Mouse (Mus musculus) CH12.LX (cell line): ENCODE data around the gene Spred2. TPM values are rescaled to one million over a fixed set of nuclear protein-coding genes. Genes with fewer than 3 reads are reported as not detected.
A peak's percentile ranks its signal among the peaks of the same experiment; 100 is the strongest.

Experiments used
- DNase-seq: peaks from one replicate; pipeline ENCODE4 v3.0.0-alpha.2; 2013; ENCODE audit errors: extremely low read depth
- H3K27ac ChIP-seq: 2 replicates; pipeline ENCODE4 v1.5.1; 2012; ENCODE audit warnings: low read depth, mild to moderate bottlenecking, control low read depth, moderate library complexity; ENCODE audit not compliant: insufficient read depth
- H3K27me3 ChIP-seq: replicated peaks from 2 replicates; pipeline ENCODE3; 2012; ENCODE audit warnings: inconsistent platforms
- H3K36me3 ChIP-seq, 2 experiments: replicated peaks in 1 of 2; 2 replicates each; pipeline versions ENCODE3 to v1.6.1; 2012; ENCODE audit warnings: inconsistent platforms in 1 of 2, low read length in 1 of 2, mild to moderate bottlenecking in 1 of 2, mixed read lengths in 1 of 2, moderate library complexity in 1 of 2; ENCODE audit not compliant: control insufficient read depth in 1 of 2, insufficient read depth in 1 of 2
- H3K4me1 ChIP-seq, 2 experiments: 2 replicates each; pipeline ENCODE4 v1.6.1; 2012; ENCODE audit warnings: inconsistent platforms in 1 of 2, moderate library complexity in 1 of 2; ENCODE audit not compliant: insufficient read depth in 2 of 2, control insufficient read depth in 1 of 2
- H3K4me2 ChIP-seq: 2 replicates; pipeline ENCODE4 v1.6.1; 2012; ENCODE audit warnings: low read depth, mild to moderate bottlenecking, control low read depth; ENCODE audit not compliant: poor library complexity, insufficient read depth, severe bottlenecking
- H3K4me3 ChIP-seq, 3 experiments: fragments of 150-350 bp in 1 of 3; sonication (generic) in 1 of 3; replicated peaks in 1 of 3; 2 replicates each; pipeline versions ENCODE3 to v1.5.1; 2011 to 2012; ENCODE audit warnings: low read depth in 2 of 3, low read length in 2 of 3, mild to moderate bottlenecking in 2 of 3, moderate library complexity in 2 of 3, control low read depth in 1 of 3, improper control_type of control experiment in 1 of 3, inconsistent platforms in 1 of 3, mixed read lengths in 1 of 3; ENCODE audit not compliant: poor library complexity in 1 of 3
- H3K79me2 ChIP-seq: replicated peaks from 2 replicates; pipeline ENCODE4 v1.6.1; 2012; ENCODE audit warnings: mild to moderate bottlenecking, moderate library complexity; ENCODE audit not compliant: control insufficient read depth, poor library complexity, insufficient read depth, severe bottlenecking; ENCODE audit errors: extremely low read depth
- H3K9ac ChIP-seq: 2 replicates; pipeline ENCODE4 v1.6.1; 2012; ENCODE audit warnings: low read depth, mild to moderate bottlenecking, control low read depth, moderate library complexity; ENCODE audit not compliant: insufficient read depth
- H3K9me3 ChIP-seq: replicated peaks from 2 replicates; pipeline ENCODE3; 2012; ENCODE audit warnings: low read length, inconsistent platforms, mixed read lengths
- BHLHE40 ChIP-seq: IDR thresholded peaks from 2 replicates; pipeline ENCODE4 v1.6.1; 2011; ENCODE audit warnings: mild to moderate bottlenecking, low read depth, low read length, improper control_type of control experiment
- CHD1 ChIP-seq: IDR thresholded peaks from 2 replicates; pipeline ENCODE4 v1.6.1; 2012; ENCODE audit warnings: low read depth, low read length, improper control_type of control experiment, inconsistent platforms
- CTCF ChIP-seq, 2 experiments: IDR thresholded peaks in 1 of 2; conservative IDR thresholded peaks in 1 of 2; 2 replicates each; pipeline ENCODE4 v1.5.1; 2011 to 2012; ENCODE audit warnings: low read depth in 2 of 2, low read length in 2 of 2, improper control_type of control experiment in 1 of 2, inconsistent platforms in 1 of 2, mild to moderate bottlenecking in 1 of 2, moderate library complexity in 1 of 2
- E2F4 ChIP-seq: IDR thresholded peaks from 2 replicates; pipeline ENCODE4 v1.6.1; 2011; ENCODE audit warnings: low read depth, low read length, improper control_type of control experiment; ENCODE audit not compliant: insufficient replicate concordance
- ELF1 ChIP-seq: IDR thresholded peaks from 2 replicates; pipeline ENCODE4 v1.6.1; 2014; ENCODE audit warnings: low read depth, mild to moderate bottlenecking, inconsistent platforms, low read length, improper control_type of control experiment
- EP300 ChIP-seq: IDR thresholded peaks from 2 replicates; pipeline ENCODE4 v1.6.1; 2011; ENCODE audit warnings: low read length, improper control_type of control experiment
- ETS1 ChIP-seq: conservative IDR thresholded peaks from 2 replicates; pipeline ENCODE4 v1.6.1; 2012; ENCODE audit warnings: low read depth, mild to moderate bottlenecking, inconsistent platforms, low read length, improper control_type of control experiment, moderate library complexity
- GABPA ChIP-seq: IDR thresholded peaks from 2 replicates; pipeline ENCODE4 v1.6.1; 2012; ENCODE audit warnings: low read depth, low read length, improper control_type of control experiment, inconsistent platforms; ENCODE audit not compliant: insufficient replicate concordance
- HCFC1 ChIP-seq: IDR thresholded peaks from 2 replicates; pipeline ENCODE4 v1.6.1; 2012; ENCODE audit warnings: low read depth, mild to moderate bottlenecking, inconsistent platforms, low read length, improper control_type of control experiment
- IRF4 ChIP-seq: IDR thresholded peaks from 2 replicates; pipeline ENCODE4 v1.6.1; 2014; ENCODE audit warnings: low read depth, mild to moderate bottlenecking, inconsistent platforms, low read length, improper control_type of control experiment
- JUN ChIP-seq: IDR thresholded peaks from 2 replicates; pipeline ENCODE4 v1.6.1; 2011; ENCODE audit warnings: low read depth, mild to moderate bottlenecking, low read length, improper control_type of control experiment, moderate library complexity; ENCODE audit not compliant: insufficient read depth
- JUND ChIP-seq: conservative IDR thresholded peaks from 2 replicates; pipeline ENCODE4 v1.6.1; 2011; ENCODE audit warnings: low read depth, low read length, improper control_type of control experiment
- KAT2A ChIP-seq: IDR thresholded peaks from 2 replicates; pipeline ENCODE4 v1.6.1; 2012; ENCODE audit warnings: low read length, improper control_type of control experiment, inconsistent platforms; ENCODE audit not compliant: insufficient replicate concordance
- MAFK ChIP-seq: IDR thresholded peaks from 2 replicates; pipeline ENCODE4 v1.6.1; 2011; ENCODE audit warnings: low read length, improper control_type of control experiment; ENCODE audit not compliant: insufficient replicate concordance
- MAX ChIP-seq: IDR thresholded peaks from 2 replicates; pipeline ENCODE4 v1.6.1; 2011; ENCODE audit warnings: low read length, improper control_type of control experiment
- MAZ ChIP-seq: IDR thresholded peaks from 2 replicates; pipeline ENCODE4 v1.6.1; 2012; ENCODE audit warnings: low read depth, mild to moderate bottlenecking, inconsistent platforms, low read length, improper control_type of control experiment, moderate library complexity
- MEF2A ChIP-seq: IDR thresholded peaks from 2 replicates; pipeline ENCODE4 v1.6.1; 2014; ENCODE audit warnings: low read depth, mild to moderate bottlenecking, inconsistent platforms, low read length, improper control_type of control experiment, borderline replicate concordance
- NELFE ChIP-seq: IDR thresholded peaks from 2 replicates; pipeline ENCODE4 v1.6.1; 2011; ENCODE audit warnings: low read depth, low read length, improper control_type of control experiment
- NRF1 ChIP-seq: IDR thresholded peaks from 2 replicates; pipeline ENCODE4 v1.6.1; 2014; ENCODE audit warnings: low read depth, mild to moderate bottlenecking, inconsistent platforms, low read length, improper control_type of control experiment, moderate library complexity
- PAX5 ChIP-seq: IDR thresholded peaks from 2 replicates; pipeline ENCODE4 v1.6.1; 2012; ENCODE audit warnings: low read length, inconsistent platforms, mixed read lengths
- POLR2A ChIP-seq: IDR thresholded peaks from 2 replicates; pipeline ENCODE4 v1.6.1; 2011; ENCODE audit warnings: low read depth, mild to moderate bottlenecking, improper control_type of control experiment, low read length
- POLR2AphosphoS2 ChIP-seq: IDR thresholded peaks from 2 replicates; pipeline ENCODE4 v1.6.1; 2011; ENCODE audit warnings: low read depth, low read length, improper control_type of control experiment
- RAD21 ChIP-seq: IDR thresholded peaks from 2 replicates; pipeline ENCODE4 v1.6.1; 2011; ENCODE audit warnings: low read depth, mild to moderate bottlenecking, low read length, improper control_type of control experiment, moderate library complexity
- RCOR1 ChIP-seq: conservative IDR thresholded peaks from 2 replicates; pipeline ENCODE4 v1.6.1; 2012; ENCODE audit warnings: low read depth, mild to moderate bottlenecking, inconsistent platforms, low read length, improper control_type of control experiment
- SIN3A ChIP-seq: IDR thresholded peaks from 2 replicates; pipeline ENCODE4 v1.6.1; 2012; ENCODE audit warnings: low read length, improper control_type of control experiment, inconsistent platforms
- SMC3 ChIP-seq: IDR thresholded peaks from 2 replicates; pipeline ENCODE4 v1.6.1; 2011; ENCODE audit warnings: low read depth, low read length, improper control_type of control experiment
- TCF12 ChIP-seq: IDR thresholded peaks from 2 replicates; pipeline ENCODE4 v1.6.1; 2014; ENCODE audit warnings: low read depth, mild to moderate bottlenecking, inconsistent platforms, low read length, improper control_type of control experiment
- USF1 ChIP-seq: IDR thresholded peaks from 2 replicates; pipeline ENCODE4 v1.6.1; 2014; ENCODE audit warnings: low read depth, mild to moderate bottlenecking, inconsistent platforms, low read length, improper control_type of control experiment
- USF2 ChIP-seq: conservative IDR thresholded peaks from 2 replicates; pipeline ENCODE4 v1.6.1; 2011; ENCODE audit warnings: low read depth, low read length, improper control_type of control experiment
- ZC3H11A ChIP-seq: IDR thresholded peaks from 2 replicates; pipeline ENCODE4 v1.6.1; 2012; ENCODE audit warnings: low read depth, mild to moderate bottlenecking, inconsistent platforms, low read length, improper control_type of control experiment
- ZKSCAN1 ChIP-seq: IDR thresholded peaks from 2 replicates; pipeline ENCODE4 v1.6.1; 2012; ENCODE audit warnings: low read depth, inconsistent platforms, low read length, improper control_type of control experiment, borderline replicate concordance
- ZMIZ1 ChIP-seq: IDR thresholded peaks from 2 replicates; pipeline ENCODE4 v1.6.1; 2012; ENCODE audit warnings: low read depth, mild to moderate bottlenecking, inconsistent platforms, low read length, improper control_type of control experiment
- ZNF384 ChIP-seq: IDR thresholded peaks from 2 replicates; pipeline ENCODE4 v1.6.1; 2012; ENCODE audit warnings: low read depth, low read length, improper control_type of control experiment, inconsistent platforms
- dilution Hi-C: fragments of 300-500 bp; cut with MboI; formaldehyde crosslinking; loops from 2 replicates; pipeline ENCODE4 v1.14.3; 2020; ENCODE audit warnings: low sequenced_read_pairs; ENCODE audit not compliant: extremely low pct_unique_long_range_greater_than_20kb, extremely low pct_ligation_motif_present
- in situ Hi-C: fragments of 300-500 bp; cut with MboI; formaldehyde crosslinking; loops from 3 replicates; pipeline ENCODE4 v1.14.3; 2019; ENCODE audit warnings: low sequenced_read_pairs, low pct_ligation_motif_present, low pct_unique_long_range_greater_than_20kb, mixed read lengths
- polyA plus RNA-seq: library from polyadenylated mRNA; unstranded; fragments of >175 nt; gene quantifications from 2 replicates; pipeline ENCODE4 v1.2.1, GENCODE M21; 2012; ENCODE audit warnings: low read depth; ENCODE audit not compliant: insufficient read length
- total RNA-seq, 2 experiments: library from RNA; depleted of rRNA; stranded (reverse); fragments of 300-350 nt in 1 of 2; fragments of >200 nt in 1 of 2; gene quantifications; 2 replicates each; pipeline ENCODE4 v1.2.3; 2012 to 2014

Spred2 gene
- total and polyA plus RNA-seq, 3 experiments = 1.4 to 15.8 (median 4.2) TPM

GRCm38 (mm10) chr11:20035972-20036371 is 111.8 kb downstream of the Spred2 start:
- in situ Hi-C loops (no loop called here), dilution Hi-C loops (no loop called here)
- Histone ChIP-seq H3K9ac (peak overlapping the region; percentile 20), H3K27ac (peak overlapping the region; percentile 88), H3K27me3 (no peaks in the 10 kb centered on the region), H3K79me2 (no peaks in the 10 kb centered on the region), H3K4me3 (peak overlapping the region in 2 of 3 experiments; percentile 16 to 40), H3K36me3 (no peaks in the 10 kb centered on the region), H3K9me3 (peaks cover 4% of the 10 kb centered on the region), H3K4me1 (peaks cover 29 to 60% of the 10 kb centered on the region in 2 experiments), H3K4me2 (peak overlapping the region; percentile 33)
- no peak for DNase-seq
- TF ChIP-seq NRF1 (0 out of 2 replicates have a peak, but pooled peaks have one; percentile 1), MEF2A (no peak)

- H3K9me3 ChIP-seq = no peaks in the 10 kb centered on the region
- no peaks in the 10 kb centered on the region for H3K27me3 ChIP-seq
- DNase-seq = peak; percentile 79
- H3K4me1 ChIP-seq = peaks cover 42 to 77% of the 10 kb centered on the region in 2 experiments
- no peak overlapping the region for H3K4me3 ChIP-seq
- H3K79me2 ChIP-seq = no peaks in the 10 kb centered on the region
- no peak overlapping the region for H3K9ac ChIP-seq
- no peak overlapping the region for H3K4me2 ChIP-seq
- peak overlapping the region; percentile 70 for H3K27ac ChIP-seq
- H3K36me3 ChIP-seq = no peaks in the 10 kb centered on the region
- dilution Hi-C loops = no loop called here
- in situ Hi-C loops = no loop called here
- TF ChIP-seq RAD21 = no peak
- no peak for TF ChIP-seq USF1
- TF ChIP-seq HCFC1 = peak; percentile 36; the same call in 1 of the 2 replicates
- TF ChIP-seq JUND = peak; percentile 75
- TF ChIP-seq NELFE = no peak
- TF ChIP-seq ETS1 = peak; percentile 97
- no peak for TF ChIP-seq ZKSCAN1
- TF ChIP-seq JUN = peak; percentile 75; the same call in 1 of the 2 replicates
- peak; percentile 60; the same call in 1 of the 2 replicates for TF ChIP-seq IRF4
- no peak for TF ChIP-seq USF2
- peak; percentile 67; the same call in 1 of the 2 replicates for TF ChIP-seq EP300
- TF ChIP-seq KAT2A = no peak
- TF ChIP-seq ZC3H11A = no peak
- TF ChIP-seq MAX = no peak
- peak; percentile 47; the same call in 1 of the 2 replicates for TF ChIP-seq TCF12
- no peak for TF ChIP-seq POLR2A
- no peak for TF ChIP-seq MAZ
- TF ChIP-seq GABPA = no peak
- TF ChIP-seq SMC3 = no peak
- TF ChIP-seq ELF1 = peak; percentile 82
- TF ChIP-seq SIN3A = no peak
- TF ChIP-seq E2F4 = no peak
- TF ChIP-seq RCOR1 = no peak
- peak; percentile 99 for TF ChIP-seq MAFK
- TF ChIP-seq PAX5 = no peak
- peak; percentile 40; the same call in 1 of the 2 replicates for TF ChIP-seq BHLHE40
- TF ChIP-seq NRF1 = no peak; the same call in 1 of the 2 replicates
- TF ChIP-seq ZMIZ1 = no peak
- TF ChIP-seq POLR2AphosphoS2 = no peak
- TF ChIP-seq CHD1 = no peak
- TF ChIP-seq ZNF384 = no peak
- no peak for TF ChIP-seq CTCF (conservative IDR thresholded peaks at IDR 0.05 in 1 of 2, IDR thresholded peaks at IDR 0.05 in 1 of 2; ENCODE audit: low read depth in 2 of 2, low read length in 2 of 2)
Measured at GRCm38 (mm10) chr11:20037739-20038138, 113.6 kb downstream of the Spred2 start.
